Mouse (Mus musculus) gastrocnemius, adult 2 months (tissue): ENCODE data around the gene Pcdh15. TPM values are rescaled to one million over a fixed set of nuclear protein-coding genes. Genes with fewer than 3 reads are reported as not detected.

Source experiments
- DNase-seq: peaks from one replicate; pipeline ENCODE4 v3.0.0; 2022
- H3K27ac ChIP-seq: fragments of 200-600 bp; 2 replicates; pipeline ENCODE4 v1.8.1; 2022; ENCODE audit warnings: mild to moderate bottlenecking
- H3K4me3 ChIP-seq: fragments of 200-600 bp; 2 replicates; pipeline ENCODE4 v1.8.1; 2022; ENCODE audit warnings: mild to moderate bottlenecking, moderate library complexity
- CTCF ChIP-seq: fragments of 200-600 bp; IDR thresholded peaks from 2 replicates; pipeline ENCODE4 v1.8.1; 2022; ENCODE audit warnings: antibody characterized with exemption, mild to moderate bottlenecking, moderate library complexity
- intact Hi-C: fragments of 180-260 bp; cut with DNase I; formaldehyde crosslinking; loops from one replicate; pipeline ENCODE4 v1.15.1; 2025
- long read RNA-seq, 2 experiments: library from polyadenylated mRNA; stranded (forward); transcript quantifications; one replicate each; pipeline ENCODE4 v2.0.0; 2021
- total RNA-seq, 2 experiments: library from RNA; stranded (reverse); gene quantifications; 2 replicates each; pipeline ENCODE4 v1.2.3; 2021

The Pcdh15 gene
- under 1 TPM; 0.18 to 0.39 TPM for total RNA-seq
- long read RNA-seq, experiment 1: 0 reads
- long read RNA-seq, experiment 2: 0 reads

DNA sequence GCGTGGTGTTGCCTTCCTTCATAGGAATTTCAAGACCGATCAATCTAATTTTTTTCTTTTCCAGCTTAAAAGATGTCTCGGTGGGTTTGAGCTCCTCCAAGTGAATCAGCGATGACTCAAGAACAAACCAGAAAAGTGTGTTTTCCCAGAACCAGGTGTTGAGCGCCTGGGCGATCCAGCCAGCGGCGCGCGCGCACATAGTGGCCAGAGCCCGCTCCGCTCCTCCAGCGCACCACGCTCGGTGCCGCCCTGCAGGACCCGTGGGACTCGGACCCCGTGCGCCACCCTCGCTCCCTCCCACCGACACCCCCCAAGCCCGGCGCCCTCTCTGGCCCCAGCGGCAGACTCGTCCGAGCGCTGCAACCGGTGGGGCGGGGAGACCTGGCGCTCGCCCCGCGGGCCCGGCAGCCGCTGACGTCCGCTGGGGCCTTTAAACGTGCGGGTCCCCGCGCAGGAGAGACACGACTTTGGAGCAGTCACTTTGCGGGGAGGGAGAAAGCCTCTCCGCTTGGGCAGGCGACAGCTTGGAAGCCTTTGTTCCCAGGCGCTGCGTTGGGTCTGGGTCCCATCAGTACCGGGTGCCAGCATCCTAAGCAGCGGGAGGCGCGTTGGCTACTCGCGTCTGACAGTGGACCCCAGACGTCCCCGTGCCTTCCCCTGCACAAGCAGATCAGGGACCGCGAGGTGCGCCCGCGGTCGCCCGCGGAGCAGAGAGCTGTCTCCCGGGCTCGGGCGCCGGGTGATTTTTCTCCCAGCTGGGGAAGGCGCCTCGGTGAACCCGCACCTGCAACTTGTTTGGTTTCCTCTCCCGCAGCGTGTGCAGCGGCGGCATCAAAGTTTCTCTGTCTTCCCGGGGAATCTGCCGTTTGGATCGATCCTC is at the start of gene Pcdh15:
Gene Pcdh15 (plus strand): TSS at position 377 of the 880 bp plus-strand sequence.
- peak; percentile 15 for DNase-seq
- Histone ChIP-seq H3K4me3 (peak within 1 kb of the TSS; percentile 57), H3K27ac (no peak within 1 kb of the TSS)
- intact Hi-C loops: no loop called here
- no peak for TF ChIP-seq CTCF

DNA sequence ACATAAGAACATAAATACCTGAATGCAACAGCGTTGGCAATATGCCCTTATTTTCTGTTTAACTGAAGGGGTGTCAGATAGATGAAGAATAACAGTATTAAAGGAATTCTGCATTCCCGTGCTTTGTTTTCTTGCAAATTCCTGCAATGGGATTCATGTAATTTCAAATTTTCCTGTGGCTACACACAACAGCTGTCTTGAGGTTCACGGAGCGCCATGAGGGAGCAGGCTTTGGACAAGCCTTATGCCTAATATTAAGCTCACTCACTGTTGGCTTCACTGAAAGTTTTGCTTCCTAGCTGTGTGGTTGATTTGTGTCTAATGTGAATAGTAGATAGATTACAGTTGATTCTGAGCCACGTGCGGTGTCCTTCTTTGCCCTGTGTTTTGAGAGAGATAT is 47.1 kb upstream of the Pcdh15 start:
- no peak for TF ChIP-seq CTCF
- no peak overlapping the region for H3K27ac ChIP-seq
- intact Hi-C loops: no loop called here
- no peak for DNase-seq
- H3K4me3 ChIP-seq: no peak overlapping the region

DNA sequence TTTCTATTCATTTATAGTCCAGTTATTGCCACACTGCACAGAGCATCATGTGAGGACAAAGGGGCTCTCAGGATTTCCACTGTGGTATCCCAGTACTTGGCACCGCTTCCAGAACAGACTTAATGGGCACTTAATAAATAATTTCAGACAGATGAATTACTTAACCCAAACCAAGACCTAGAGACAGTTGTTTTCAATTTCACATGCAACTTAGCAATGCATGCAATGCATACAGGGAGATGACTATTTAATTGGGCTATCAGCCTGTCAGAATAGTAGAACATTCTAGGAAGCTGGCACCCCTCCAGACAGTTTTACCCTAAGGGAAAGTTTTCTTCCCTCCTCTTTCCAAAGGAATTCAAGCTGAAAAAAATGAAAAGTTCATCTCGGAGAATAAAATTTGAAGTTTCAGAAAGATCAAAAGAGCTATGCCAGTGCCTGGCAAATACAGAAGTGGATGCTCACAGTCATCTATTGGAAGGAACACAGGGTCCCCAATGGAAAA is 39.4 kb upstream of the Pcdh15 start:
- H3K27ac ChIP-seq: no peak overlapping the region
- DNase-seq: no peak
- TF ChIP-seq CTCF: no peak
- intact Hi-C loops: no loop called here
- H3K4me3 ChIP-seq: no peak overlapping the region

DNA sequence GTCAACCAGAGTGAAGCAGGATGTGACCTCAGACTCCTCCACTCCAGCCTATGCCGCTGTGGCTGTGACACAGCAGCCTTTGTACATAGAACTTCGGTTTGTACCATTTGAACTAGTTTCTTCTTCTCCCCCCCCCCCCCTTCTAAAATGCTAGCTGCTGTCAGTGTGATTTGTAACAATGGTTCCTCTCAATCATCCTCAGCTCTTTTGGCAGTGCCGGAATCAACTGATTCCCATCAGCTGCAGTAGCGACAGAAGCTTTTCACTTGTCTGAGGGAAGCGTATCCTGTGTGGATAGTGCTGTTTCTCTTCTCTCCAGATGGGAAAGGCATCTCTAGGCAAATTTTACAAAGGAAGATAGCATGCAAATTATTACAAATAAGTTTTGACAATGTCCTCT is 12.4 kb upstream of the Pcdh15 start:
- DNase-seq: no peak
- H3K4me3 ChIP-seq: no peak overlapping the region
- intact Hi-C loops: no loop called here
- no peak overlapping the region for H3K27ac ChIP-seq
- no peak for TF ChIP-seq CTCF

DNA sequence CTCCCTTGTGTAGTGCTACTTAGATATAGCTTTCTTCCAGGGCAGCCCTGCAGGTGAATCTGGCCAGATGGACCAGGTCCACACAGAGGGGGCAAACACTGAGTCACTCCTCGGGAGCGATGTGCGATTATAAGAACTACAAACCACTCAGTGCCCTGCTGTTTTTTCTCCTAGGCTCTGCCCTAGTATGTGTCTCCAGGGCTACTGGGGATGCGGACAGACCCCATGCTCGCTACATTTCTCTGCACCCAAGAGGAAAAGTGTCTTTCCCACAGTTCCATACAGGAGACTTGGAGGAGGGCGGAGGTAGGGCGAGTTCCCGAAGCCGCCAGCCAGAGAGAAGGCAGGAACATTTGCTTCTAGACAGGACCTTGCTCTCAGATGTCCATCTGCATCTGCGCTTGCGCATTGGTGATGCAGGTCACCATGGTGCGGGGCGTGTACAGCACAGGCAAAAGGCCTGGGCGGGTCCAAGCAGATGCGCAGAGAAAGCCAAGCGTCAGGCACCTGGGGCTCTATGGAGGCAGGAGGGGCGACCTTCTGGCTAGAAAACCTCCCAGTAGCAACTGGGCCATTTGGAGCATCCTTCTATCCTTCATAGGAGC is 2.5 kb upstream of the Pcdh15 start:
- DNase-seq: peak; percentile 12
- no peak overlapping the region for H3K27ac ChIP-seq
- TF ChIP-seq CTCF: no peak
- intact Hi-C loops: no loop called here
- no peak overlapping the region for H3K4me3 ChIP-seq

DNA sequence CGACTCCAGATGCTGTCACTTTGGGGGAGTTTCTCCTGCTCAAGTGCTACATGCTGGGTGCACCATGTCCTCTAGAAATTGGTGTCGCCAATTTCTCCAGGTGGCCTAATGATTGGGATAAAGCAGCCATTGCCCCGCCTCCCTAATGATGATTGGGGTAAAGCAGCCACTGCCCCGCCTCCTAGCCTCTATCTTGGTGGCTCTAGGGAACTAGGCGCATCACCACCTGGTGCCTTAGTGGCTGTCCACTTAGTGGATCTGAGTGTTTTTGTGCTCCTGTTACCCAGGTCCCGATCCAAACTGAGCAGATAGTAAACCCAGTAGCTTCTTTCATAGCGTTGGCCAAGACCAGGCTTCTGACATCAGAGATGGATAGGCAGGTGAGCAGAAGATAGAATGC is 2.0 kb upstream of the Pcdh15 start:
- no peak for TF ChIP-seq CTCF
- Histone ChIP-seq H3K4me3 (no peak overlapping the region), H3K27ac (no peak overlapping the region)
- no peak for DNase-seq
- intact Hi-C loops: no loop called here

DNA sequence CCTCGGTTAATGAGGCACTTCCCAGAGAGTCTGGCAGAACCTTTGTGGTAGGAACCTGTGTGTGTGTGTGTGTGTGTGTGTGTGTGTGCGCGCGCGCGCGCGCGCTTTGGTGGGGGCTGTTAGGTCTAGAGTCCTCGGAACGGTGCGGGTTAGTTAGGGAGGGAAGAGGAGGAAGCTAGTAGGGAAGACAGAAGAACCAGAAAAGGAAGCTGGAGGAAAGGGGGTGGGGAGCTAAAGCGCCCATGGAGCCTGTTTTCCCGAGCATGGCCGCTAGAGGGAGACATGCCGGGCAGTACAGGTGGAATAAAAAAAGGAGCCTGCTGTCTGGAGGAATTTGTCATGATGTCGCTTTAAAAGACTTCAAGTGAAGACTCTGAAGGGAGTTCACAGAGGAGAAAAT is 1.2 kb upstream of the Pcdh15 start:
- peak; percentile 66 for TF ChIP-seq CTCF
- Histone ChIP-seq H3K4me3 (no peak overlapping the region), H3K27ac (no peak overlapping the region)
- intact Hi-C loops: no loop called here
- peak; percentile 27 for DNase-seq

DNA sequence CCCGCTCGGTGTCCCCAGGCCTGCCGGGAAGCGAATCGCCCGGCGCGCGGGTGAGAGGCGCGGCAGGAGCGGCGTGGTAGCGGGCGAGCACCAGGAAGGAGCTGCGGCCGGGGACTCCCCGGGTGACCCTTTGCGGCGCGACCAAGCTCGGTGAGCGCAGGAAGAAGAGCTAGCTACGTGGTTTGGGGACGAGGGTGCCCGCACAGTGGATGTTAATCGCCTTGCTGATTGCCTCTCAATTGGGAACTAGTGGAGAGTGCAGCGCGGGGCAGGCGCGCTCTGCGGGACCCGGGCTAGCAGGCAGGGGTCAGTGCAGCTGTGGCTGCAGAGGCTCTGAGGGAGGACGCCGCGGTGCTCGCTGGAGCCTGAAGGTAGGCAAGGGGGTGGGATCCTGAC is 702 bp downstream of the Pcdh15 start:
- no peak for TF ChIP-seq CTCF
- no peak overlapping the region for H3K27ac ChIP-seq
- no peak for DNase-seq
- intact Hi-C loops: no loop called here
- peak overlapping the region; percentile 57 for H3K4me3 ChIP-seq

DNA sequence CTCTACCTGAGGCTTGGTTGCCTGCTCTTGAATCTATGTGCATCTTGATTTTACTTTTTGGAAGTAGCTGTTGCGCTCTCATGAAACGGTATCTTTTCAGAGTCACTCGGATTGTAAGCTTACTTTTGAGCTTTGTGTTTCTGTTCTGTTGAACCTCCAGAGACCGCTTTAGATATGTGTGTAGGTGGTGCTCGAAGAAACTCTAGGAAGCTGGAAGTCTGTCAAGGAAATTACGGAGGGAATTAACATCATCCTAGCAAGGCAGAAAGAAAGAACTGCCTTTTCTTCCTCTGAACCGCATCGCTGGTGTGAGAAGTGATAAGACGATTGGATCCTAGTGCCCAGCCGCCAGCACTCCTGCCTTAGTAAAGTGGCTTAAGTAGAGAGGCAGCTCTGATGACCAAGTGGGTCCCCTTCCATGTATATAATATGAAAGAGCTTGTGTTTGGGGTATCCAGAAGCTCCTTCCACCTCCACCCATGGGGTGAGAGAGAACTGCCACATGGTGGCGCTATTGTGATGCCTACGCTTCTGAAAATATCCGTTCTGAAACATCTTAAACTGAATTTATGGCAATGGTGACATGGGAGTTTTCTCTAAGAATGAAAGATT is 4.3 kb downstream of the Pcdh15 start:
- TF ChIP-seq CTCF: peak; percentile 28; the same call in 1 of the 2 replicates
- DNase-seq: no peak
- no peak overlapping the region for H3K27ac ChIP-seq
- intact Hi-C loops: no loop called here
- no peak overlapping the region for H3K4me3 ChIP-seq

DNA sequence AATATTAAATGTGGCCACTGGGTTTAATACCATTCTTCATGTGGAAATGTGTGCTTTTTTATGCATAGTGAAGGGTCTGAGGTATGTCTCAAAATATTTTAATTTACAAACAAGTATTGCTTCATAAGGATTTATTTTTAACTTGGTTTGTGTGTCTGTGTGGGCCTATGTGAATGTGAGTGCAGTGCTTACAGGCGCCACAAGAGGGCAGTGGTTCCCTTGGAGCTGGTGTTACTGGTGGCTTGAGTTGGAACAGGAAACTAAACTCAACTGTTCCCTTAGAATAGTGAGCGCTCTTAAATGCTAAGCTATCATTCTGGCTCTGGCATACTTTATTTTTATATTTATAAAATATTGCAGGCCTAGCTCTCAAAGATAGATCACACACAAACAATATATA is 6.8 kb downstream of the Pcdh15 start:
- DNase-seq: peak; percentile 14
- no peak overlapping the region for H3K27ac ChIP-seq
- no peak overlapping the region for H3K4me3 ChIP-seq
- intact Hi-C loops: no loop called here
- TF ChIP-seq CTCF: peak; percentile 41; the same call in 1 of the 2 replicates

DNA sequence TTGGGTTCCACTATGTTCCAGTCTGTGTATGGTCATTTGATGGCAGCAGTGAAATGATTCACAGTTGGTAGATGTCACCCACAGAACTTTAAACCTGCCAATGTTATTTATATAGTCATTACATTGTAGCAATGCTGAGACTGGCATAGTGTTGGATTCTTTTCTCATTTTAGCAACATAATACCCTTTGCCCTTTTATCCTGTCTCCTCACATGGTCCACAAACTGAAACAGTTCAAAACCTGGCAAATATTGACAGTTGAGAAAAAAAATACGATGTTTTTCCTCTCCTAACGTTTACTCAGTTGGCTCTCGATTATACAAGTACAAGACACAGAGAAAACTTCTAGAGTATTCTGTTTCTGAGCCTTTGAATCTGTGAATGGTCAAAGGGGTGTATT is 38.8 kb downstream of the Pcdh15 start:
- DNase-seq: no peak
- intact Hi-C loops: no loop called here
- no peak overlapping the region for H3K27ac ChIP-seq
- TF ChIP-seq CTCF: no peak
- H3K4me3 ChIP-seq: no peak overlapping the region

DNA sequence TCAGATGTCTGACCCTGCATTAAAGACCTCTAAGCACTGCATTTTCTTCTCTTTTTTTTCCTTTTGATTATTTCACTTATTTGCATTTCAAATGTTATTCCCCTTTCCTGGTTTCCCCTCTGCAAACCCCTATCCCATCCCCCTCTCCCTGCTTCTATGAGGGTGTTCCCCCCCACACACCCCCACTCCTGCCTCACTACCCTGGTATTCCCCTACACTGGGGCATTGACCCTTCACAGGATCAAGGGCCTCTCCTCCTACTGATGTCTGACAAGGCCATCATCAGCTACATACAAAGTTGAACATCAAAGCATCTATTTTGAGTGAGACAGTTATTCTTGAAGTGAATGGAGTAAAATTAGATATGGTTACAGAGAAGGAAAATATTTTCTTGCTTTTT is 48.4 kb downstream of the Pcdh15 start:
- Histone ChIP-seq H3K27ac (no peak overlapping the region), H3K4me3 (no peak overlapping the region)
- DNase-seq: no peak
- intact Hi-C loops: no loop called here
- no peak for TF ChIP-seq CTCF

DNA sequence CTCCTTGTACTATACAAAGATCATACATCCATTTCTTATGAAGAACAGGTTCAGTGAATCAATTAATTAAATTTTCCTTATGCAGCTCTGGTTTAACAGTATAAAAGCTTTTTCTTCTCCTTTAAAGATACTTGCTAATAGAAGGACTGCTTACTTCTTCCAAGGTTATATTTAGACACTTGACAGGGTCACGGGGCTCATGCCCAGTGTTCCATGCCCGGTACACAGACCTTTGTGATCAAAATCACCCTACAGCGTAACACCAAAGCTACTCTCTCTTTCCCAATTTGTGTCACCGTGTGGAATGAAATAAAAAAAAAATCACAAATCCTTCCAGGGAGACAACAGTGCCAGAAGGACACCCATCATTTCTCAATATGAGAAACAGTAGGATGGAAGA is 48.8 kb downstream of the Pcdh15 start:
- no peak for DNase-seq
- Histone ChIP-seq H3K27ac (no peak overlapping the region), H3K4me3 (no peak overlapping the region)
- TF ChIP-seq CTCF: no peak
- intact Hi-C loops: no loop called here
